Mouse (Mus musculus) thymus, adult 2 months (tissue): Measurements from ENCODE around the gene Ulk2.

ENCODE experiments used
- CTCF ChIP-seq: fragments of 200-500 bp; IDR thresholded peaks from 2 replicates; pipeline ENCODE4 v1.5.1; 2012; ENCODE audit warnings: mild to moderate bottlenecking, control low read depth, low read length, moderate library complexity, borderline replicate concordance; ENCODE audit not compliant: control insufficient read depth, poor library complexity, insufficient read depth; ENCODE audit errors: extremely low read depth
- POLR2A ChIP-seq: fragments of 200-500 bp; IDR thresholded peaks from 2 replicates; pipeline ENCODE4 v1.6.1; 2012; ENCODE audit warnings: mild to moderate bottlenecking, low read length, control low read depth, moderate library complexity; ENCODE audit not compliant: control insufficient read depth, poor library complexity, insufficient read depth; ENCODE audit errors: extremely low read depth

GRCm38 (mm10) chr11:61728037-61728436, 126.8 kb downstream of the Ulk2 start:
- TF ChIP-seq CTCF (no peak), POLR2A (no peak)
